Mouse (Mus musculus) cortical plate, adult 2 months (tissue): ENCODE results near the gene Anks1b. TPM values are rescaled to one million over a fixed set of nuclear protein-coding genes. Genes with fewer than 3 reads are reported as not detected.
"Not testable (repeated sequence)": the region's sequence is repeated elsewhere in the genome, so short reads cannot be mapped to it uniquely, and the experiment has no call there.

Source experiments
- H3K27ac ChIP-seq: fragments of 200-500 bp; 2 replicates; pipeline ENCODE4 v1.5.1; 2012; ENCODE audit warnings: low read length, control low read depth, inconsistent platforms; ENCODE audit not compliant: insufficient read depth
- H3K4me1 ChIP-seq: fragments of 200-500 bp; 2 replicates; pipeline ENCODE4 v1.6.1; 2011; ENCODE audit warnings: low read length; ENCODE audit not compliant: control insufficient read depth, insufficient read depth
- H3K4me3 ChIP-seq: fragments of 200-500 bp; 2 replicates; pipeline ENCODE4 v1.5.1; 2011; ENCODE audit warnings: mild to moderate bottlenecking, low read length, control low read depth; ENCODE audit not compliant: insufficient read depth
- CTCF ChIP-seq: fragments of 200-500 bp; IDR thresholded peaks from 2 replicates; pipeline ENCODE4 v1.5.1; 2011; ENCODE audit warnings: mild to moderate bottlenecking, control low read depth, low read length; ENCODE audit not compliant: insufficient read depth; ENCODE audit errors: extremely low read depth
- POLR2A ChIP-seq: fragments of 200-500 bp; IDR thresholded peaks from 2 replicates; pipeline ENCODE4 v1.6.1; 2011; ENCODE audit warnings: mild to moderate bottlenecking, low read length, control low read depth; ENCODE audit not compliant: insufficient read depth; ENCODE audit errors: extremely low read depth
- polyA plus RNA-seq: library from polyadenylated mRNA; depleted of rRNA; stranded (reverse); fragments of >200 nt; gene quantifications from 2 replicates; pipeline ENCODE4 v1.2.3, GENCODE M21; 2012

The Anks1b gene
- polyA plus RNA-seq, 1 experiment: 238 TPM

GRCm38 (mm10) chr10:90609437-90609836, 736.1 kb downstream of the Anks1b start:
- Histone ChIP-seq H3K27ac (no peak overlapping the region), H3K4me1 (peaks cover 10% of the 10 kb centered on the region; the same call in 1 of the 2 replicates), H3K4me3 (no peak overlapping the region)
- TF ChIP-seq CTCF: no peak
- no peak for TF ChIP-seq POLR2A

- no peak overlapping the region for H3K27ac ChIP-seq
- no peak for TF ChIP-seq CTCF
- no peak for TF ChIP-seq POLR2A
- H3K4me3 ChIP-seq: no peak overlapping the region
- peaks cover 5% of the 10 kb centered on the region; the same call in 1 of the 2 replicates for H3K4me1 ChIP-seq
These were observed 739.7 kb downstream of the Anks1b start for GRCm38 (mm10) chr10:90613051-90613450.

DNA sequence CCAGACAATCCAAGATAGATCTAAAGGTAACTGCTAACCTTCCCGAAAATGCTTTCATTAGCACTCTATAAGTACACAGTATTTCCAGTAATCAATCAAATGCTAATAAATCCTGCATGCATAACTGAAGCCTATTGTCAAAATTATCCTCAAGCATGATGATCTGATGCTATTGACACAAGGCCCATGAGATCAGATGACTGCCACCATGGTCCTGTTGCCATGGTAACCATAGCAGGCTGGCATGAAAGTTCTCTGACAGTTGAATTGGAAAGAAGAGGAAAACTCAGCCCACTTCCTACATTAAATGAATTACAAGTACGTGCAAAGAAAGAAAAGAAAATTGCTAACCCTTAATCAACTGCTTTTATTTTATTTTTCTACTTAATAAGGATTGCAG, 741.9 kb downstream of the Anks1b start:
- peaks cover 5% of the 10 kb centered on the region; the same call in 1 of the 2 replicates for H3K4me1 ChIP-seq
- H3K4me3 ChIP-seq: no peak overlapping the region
- H3K27ac ChIP-seq: no peak overlapping the region
- TF ChIP-seq CTCF (no peak), POLR2A (no peak)

GRCm38 (mm10) chr10:90616622-90617021, 743.3 kb downstream of the Anks1b start:
- no peak overlapping the region for H3K4me3 ChIP-seq
- peak overlapping the region; percentile 1; the same call in 1 of the 2 replicates for H3K27ac ChIP-seq
- TF ChIP-seq POLR2A (no peak), CTCF (no peak)
- H3K4me1 ChIP-seq: peaks cover 3% of the 10 kb centered on the region; the same call in 1 of the 2 replicates

DNA sequence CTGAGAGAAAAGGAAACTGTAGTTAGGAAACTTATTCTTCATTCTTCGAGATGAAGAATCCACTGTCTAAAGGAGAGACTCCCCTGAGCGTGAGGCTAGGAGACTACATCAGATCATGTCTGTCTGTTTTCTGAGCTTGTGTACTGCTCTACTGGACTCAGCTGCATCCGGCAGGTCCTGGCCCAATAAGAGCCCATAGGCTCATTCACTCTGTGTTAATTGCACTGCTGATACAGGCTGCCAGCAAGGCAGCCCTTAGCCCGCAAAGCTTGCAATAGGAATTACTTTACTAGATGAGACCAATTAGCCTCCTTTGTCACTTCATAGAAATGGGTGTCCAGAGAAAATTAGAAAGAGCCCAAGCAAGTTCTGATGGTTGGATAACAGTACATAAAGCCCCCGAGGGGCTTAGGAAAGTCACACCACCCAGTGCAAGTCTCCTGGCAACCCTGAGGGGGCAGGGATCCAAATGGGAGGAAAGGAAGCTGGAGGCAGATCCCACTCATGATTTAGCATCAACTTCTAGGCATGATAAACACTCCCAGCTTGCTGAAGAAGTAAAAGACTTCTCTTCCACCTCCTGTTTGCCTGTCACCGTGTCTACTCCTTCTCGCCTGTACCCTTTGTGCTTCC, 744.5 kb downstream of the Anks1b start:
- Histone ChIP-seq H3K27ac (no peak overlapping the region), H3K4me3 (no peak overlapping the region), H3K4me1 (peaks cover 3% of the 10 kb centered on the region; the same call in 1 of the 2 replicates)
- TF ChIP-seq CTCF: no peak

- Histone ChIP-seq H3K4me3 (no peak overlapping the region), H3K4me1 (peaks cover 9% of the 10 kb centered on the region), H3K27ac (no peak overlapping the region)
- TF ChIP-seq POLR2A: no peak
- no peak for TF ChIP-seq CTCF
These were observed 754.2 kb downstream of the Anks1b start for GRCm38 (mm10) chr10:90627532-90627931.

DNA sequence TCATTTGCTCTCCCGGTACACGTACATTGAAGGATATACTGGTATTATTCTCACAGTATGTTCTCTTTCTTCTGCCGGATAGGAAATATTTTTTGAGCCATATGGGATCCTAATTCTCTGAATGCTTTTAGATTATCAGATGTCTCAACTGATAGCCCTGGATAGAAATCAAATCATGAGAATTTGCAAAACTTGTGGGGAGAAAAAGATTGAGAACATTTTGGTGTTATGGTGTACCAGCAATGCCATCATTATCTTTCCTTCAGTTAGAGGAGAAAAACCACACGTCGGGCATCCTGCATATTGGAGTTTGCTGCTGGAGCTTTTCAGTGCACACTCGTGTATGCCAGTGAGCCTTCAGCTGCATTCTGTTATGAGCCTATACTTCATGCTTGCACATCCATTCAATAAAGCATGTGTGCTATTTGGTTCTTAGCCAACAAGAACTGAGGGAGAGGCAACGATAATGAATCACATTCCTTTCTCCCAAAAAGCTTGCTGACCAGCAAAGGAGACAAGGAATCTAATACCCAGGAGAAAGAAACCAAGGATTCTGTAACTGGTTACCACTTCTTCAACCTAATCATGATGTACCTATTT, 756.9 kb downstream of the Anks1b start:
- no peak overlapping the region for H3K27ac ChIP-seq
- H3K4me1 ChIP-seq: peaks cover 9% of the 10 kb centered on the region
- H3K4me3 ChIP-seq: no peak overlapping the region
- TF ChIP-seq POLR2A: no peak
- TF ChIP-seq CTCF: no peak

DNA sequence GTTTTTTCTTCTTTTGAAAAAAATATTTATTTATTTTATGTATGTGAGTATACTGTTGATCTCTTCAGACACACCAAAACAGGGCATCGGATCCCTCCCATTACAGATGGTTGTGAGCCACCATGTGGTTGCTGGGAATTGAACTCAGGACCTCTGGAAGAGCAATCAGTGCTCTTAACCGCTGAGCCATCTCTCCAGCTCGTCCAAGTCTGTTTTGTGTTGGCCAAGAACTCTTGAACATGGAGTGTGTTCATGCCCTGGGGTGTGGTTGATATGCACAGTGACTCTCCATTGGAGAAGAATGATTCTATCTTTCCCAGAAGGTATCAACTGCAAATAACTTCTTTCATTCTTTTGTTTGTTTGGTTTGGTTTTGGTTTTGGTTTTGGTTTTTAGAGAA, 757.5 kb downstream of the Anks1b start:
- H3K4me3 ChIP-seq, H3K27ac ChIP-seq, H3K4me1 ChIP-seq: not testable (repeated sequence)

- Histone ChIP-seq H3K4me1 (peaks cover 6% of the 10 kb centered on the region), H3K4me3 (no peak overlapping the region), H3K27ac (no peak overlapping the region; the same call in 1 of the 2 replicates)
- TF ChIP-seq CTCF: no peak
- TF ChIP-seq POLR2A: no peak
These were observed 764.0 kb downstream of the Anks1b start for GRCm38 (mm10) chr10:90637352-90637751.

DNA sequence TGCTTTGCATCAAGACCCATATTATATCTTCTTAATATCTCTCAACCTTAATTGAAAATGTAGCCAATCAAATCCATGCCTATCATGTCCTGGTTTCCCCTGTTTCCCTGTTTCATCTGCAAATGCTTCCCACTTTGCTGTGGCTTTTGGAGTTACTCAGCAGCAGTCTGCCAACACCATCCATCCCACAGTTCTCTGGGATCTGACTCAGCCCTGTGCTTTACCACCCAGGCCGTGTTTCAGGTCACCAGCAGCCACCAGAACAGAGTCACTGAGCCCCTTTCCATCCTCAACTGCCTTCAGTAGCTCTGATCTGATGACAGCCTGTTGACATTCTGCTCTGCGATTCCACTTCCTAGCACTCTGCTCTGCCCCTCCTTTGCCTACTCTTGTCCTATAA, 776.4 kb downstream of the Anks1b start:
- Histone ChIP-seq H3K4me3 (no peak overlapping the region), H3K4me1 (0 out of 2 replicates have a peak, but pooled peaks cover 1% of the 10 kb centered on the region), H3K27ac (no peak overlapping the region)
- TF ChIP-seq CTCF (no peak), POLR2A (no peak)
